Mouse (Mus musculus) adrenal gland, adult (tissue): ENCODE measurements around the gene E430018J23Rik.
"Not testable (repeated sequence)": the region's sequence is repeated elsewhere in the genome, so short reads cannot be mapped to it uniquely, and the experiment has no call there.

Experiments
- DNase-seq, 2 experiments: peaks; one replicate each; pipeline ENCODE4 v3.0.0; 2022 to 2023; ENCODE audit warnings: low spot score in 1 of 2; ENCODE audit not compliant: inconsistent age in 2 of 2

The E430018J23Rik gene

DNA sequence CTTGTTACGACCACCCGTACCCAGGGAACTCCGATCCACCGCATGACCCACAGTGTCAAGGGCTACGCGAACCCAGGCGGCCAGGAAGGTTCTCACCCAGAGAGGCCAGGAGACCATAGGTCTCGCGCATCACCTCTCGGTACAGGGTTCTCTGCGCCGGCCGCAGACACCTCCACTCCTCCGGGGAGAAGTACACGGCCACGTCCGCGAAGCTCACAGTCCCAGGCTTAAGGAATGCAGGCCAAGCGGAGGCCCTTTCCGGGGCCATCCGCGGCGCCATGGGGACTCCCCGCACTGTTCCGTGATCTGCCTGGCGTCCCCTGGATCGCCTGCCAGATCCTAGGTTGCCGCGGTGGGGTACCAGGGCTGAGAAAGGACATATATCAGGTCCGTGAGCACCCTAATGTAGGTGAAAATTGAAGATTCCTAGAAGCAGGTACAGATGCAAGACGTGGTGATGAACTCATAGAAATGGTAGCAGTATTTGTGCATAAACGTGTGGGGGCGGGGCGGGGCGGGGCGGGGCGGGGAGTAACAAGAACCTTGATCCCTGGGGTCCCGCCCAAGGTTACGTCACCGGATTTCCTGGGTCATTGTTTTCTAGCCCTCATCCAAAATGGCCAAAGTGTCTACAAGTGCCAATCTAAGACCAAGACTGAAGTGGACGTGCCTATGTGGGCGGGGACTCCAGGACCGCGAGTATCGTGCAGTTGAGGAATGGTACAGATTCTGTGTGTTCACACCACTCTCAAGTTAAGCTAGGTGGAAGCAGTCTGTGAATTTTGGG is at the start of gene E430018J23Rik:
Gene E430018J23Rik (minus strand): TSS at position 473 of the 787 bp plus-strand sequence.
- DNase-seq, result peak; percentile 97 to 100

DNA sequence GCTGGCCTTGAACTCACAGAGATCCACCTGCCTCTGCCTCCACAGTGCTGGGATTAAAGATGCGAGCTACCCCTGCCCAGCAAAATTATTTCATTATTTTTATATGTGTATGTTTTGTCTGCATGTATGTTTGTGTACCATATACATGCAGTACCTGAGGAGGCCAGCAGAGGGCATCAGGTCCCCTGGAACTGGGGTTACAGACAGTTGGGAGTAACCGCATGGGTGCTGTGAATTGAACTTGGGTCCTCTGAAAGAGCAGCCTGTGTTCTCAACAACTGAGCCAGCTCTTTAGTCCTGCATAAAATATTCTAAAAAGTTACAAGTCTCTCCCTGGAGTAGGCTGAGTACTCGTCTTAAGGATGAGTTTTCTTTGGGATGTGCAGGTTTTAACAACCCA is 44.3 kb upstream of the E430018J23Rik start:
- DNase-seq, result no peak

DNA sequence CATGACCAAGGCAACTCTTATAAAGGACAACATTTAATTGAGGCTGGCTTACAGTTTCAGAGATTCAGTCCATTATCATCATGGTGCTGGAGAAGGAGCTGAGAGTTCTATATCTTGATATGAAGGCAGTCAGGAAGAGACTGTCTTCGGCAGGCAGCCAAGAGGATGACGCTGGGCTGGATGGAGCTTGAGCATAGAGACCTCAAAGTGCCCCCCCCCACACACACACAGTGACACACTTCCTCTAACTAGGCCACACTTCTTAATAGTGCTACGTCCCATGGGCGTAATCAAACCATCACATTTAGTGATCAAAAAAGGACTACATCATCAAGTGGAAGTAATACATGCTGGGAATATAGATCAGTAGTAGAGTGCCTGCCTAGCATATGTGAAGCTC is 41.8 kb upstream of the E430018J23Rik start:
- DNase-seq, result no peak

GRCm38 (mm10) chr7:127426354-127426753 is 32.9 kb upstream of the E430018J23Rik start:
- DNase-seq, result peak in 1 of 2 experiments; percentile 15

DNA sequence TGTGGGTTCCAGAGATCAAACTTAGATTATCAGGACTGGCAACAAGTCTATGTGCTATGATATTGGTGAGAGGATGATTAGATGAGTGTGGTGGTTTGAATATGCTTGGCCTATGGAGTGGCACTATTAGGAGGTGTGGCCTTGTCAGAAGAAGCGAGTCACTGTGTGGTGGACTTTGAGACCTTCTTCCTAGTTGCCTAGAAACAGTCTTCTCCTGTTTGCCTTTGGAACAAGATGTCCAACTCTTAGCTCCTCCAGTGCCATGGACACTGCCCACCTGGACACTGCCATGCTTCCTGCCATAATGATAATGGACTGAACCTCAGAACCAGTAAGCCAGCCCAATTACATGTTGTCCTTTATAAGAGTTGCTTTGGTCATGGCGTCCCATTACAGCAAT is 32.5 kb upstream of the E430018J23Rik start:
- DNase-seq, result no peak

- no peak for DNase-seq
Observed at GRCm38 (mm10) chr7:127425291-127425690, 31.9 kb upstream of the E430018J23Rik start.

DNA sequence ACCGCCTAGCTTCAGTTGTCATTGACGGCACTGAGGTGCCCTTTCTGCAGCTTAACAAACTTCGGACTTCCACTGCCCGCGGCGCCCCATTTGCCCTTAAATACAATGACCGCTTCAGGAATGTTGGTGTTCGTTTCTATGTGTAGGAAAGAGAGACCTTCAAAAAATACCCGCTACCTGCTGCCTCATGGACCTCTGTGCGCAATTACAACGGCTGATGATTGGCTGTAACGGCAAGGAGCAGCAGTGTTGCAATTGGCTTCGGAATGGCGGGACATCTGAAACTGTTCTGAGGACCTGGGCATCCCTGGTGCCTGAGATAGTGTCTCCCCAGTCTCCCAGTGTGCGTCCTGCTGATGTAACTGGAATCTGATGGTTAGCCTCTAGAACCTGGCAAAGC is 28.8 kb upstream of the E430018J23Rik start:
- DNase-seq, result peak in 1 of 2 experiments; percentile 30

- peak; percentile 95 to 99 for DNase-seq
Observed at GRCm38 (mm10) chr7:127421388-127422191, 28.2 kb upstream of the E430018J23Rik start, which contains the start of gene Zfp688. Gene Zfp688 (minus strand): TSS chr7:127422068.

DNA sequence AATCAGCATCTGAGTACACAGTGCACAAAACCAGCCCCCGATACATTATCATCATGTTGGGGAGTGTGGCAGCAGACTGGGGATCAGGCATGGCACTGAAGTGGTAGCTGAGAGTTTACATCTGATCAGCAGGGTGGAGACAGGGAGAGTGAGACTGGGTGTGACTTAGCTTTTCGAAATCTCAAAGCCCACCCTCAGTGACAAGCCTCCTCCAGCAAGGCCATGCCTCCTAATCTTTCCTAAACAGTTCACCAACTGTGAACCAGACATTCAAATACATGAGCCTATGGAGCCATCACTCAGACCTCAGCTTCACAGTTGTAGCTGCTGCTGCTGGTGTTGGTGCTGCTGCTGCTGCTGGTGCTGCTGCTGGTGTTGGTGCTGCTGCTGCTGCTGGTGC is 18.0 kb upstream of the E430018J23Rik start:
- DNase-seq, result no peak

- peak; percentile 88 to 97 for DNase-seq
Observed at GRCm38 (mm10) chr7:127406002-127406987, 12.9 kb upstream of the E430018J23Rik start, which contains the start of gene Zfp764. Gene Zfp764 (minus strand): TSS chr7:127406822.

GRCm38 (mm10) chr7:127404101-127404500 is 10.7 kb upstream of the E430018J23Rik start:
- DNase-seq, result not testable (repeated sequence)

GRCm38 (mm10) chr7:127402980-127403379 is 9.6 kb upstream of the E430018J23Rik start:
- no peak for DNase-seq

GRCm38 (mm10) chr7:127400355-127400754 is 6.9 kb upstream of the E430018J23Rik start:
- no peak for DNase-seq

DNA sequence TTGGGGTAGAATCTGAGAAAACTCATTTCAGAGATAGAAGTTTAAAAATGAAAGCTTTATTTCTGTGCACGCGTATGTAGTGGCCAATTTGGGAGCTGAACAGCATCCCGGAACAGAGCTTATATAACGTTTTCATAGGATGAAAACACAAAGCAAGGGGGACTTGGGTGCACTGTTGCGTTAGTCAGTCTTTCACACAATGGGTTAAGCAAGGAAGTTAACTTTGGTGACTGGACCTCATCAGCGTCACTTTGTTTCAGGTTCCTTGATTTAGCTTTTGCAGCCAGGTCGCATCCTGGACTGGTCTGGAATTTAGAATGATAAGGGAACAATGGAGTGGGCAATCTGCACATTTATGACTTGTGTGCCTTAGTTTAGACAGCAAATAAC is 510 bp upstream of the E430018J23Rik start:
- DNase-seq, result no peak

- no peak for DNase-seq
Observed at GRCm38 (mm10) chr7:127392251-127392824, 1.1 kb downstream of the E430018J23Rik start.

GRCm38 (mm10) chr7:127391538-127391937 is 1.9 kb downstream of the E430018J23Rik start:
- DNase-seq, result no peak

DNA sequence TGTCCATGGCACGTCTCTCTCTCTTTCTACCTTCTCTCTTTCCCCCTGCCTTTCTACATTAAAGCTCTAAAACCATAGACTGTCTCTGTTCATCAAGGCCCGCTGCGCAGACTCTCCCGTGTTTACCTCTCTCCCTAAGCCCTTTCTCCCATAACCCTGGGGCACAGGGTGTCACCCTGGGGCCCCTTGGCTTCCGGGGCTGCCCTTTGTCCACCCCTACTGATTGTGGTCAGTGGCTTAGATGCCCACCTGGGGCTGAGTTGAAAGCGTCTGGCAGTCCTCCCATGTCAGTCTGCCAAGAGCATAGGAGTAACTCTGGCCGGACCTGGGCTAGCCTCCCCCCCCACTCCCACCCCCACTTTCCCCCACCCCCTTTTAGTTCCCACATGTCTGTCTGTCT is 3.1 kb downstream of the E430018J23Rik start:
- no peak for DNase-seq

- not testable (repeated sequence) for DNase-seq
Observed at GRCm38 (mm10) chr7:127388201-127388600, 5.2 kb downstream of the E430018J23Rik start.

DNA sequence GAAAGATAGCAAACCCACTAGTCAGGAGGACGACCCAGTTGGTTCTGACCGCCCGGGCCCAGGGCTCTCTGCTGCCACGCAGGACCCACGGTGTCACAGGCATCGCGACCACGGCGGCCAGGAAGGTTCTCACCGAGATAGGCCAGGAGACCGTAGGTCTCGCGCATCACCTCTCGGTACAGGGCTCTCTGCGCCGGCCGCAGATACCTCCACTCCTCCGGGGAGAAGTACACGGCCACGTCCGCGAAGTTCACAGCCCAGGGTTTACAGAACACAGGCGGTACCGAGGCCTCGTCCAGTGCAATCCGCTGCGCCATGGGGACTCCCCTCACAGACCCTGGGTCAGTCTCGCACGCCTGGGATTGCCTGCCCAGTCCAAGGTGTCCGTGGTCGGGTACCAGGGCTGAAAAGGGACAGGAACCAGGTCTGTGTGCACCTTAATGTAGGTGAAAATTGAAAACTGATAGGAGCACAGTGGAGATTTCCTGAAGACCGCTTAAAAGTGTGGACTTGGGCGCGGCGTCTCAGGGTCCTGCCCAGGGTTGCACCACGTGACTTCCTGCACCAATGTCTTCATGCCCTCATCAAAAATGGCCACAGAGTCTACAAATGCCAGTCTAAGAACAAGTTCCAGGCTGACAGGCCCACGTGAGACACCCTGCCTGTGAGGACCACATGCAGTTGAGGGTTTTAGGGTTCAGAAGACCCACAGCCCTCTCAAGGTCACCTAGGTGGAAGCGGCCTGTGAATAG is 6.6 kb downstream of the E430018J23Rik start, which contains the start of gene 9130019O22Rik:
Gene 9130019O22Rik (minus strand): TSS at position 526 of the 752 bp plus-strand sequence.
- DNase-seq, result peak; percentile 90 to 97
